Mouse (Mus musculus) right cerebral cortex, postnatal 10 days (tissue): Measurements from ENCODE around the gene Plcd1.

Experiments
- DNase-seq, 2 experiments: peaks; one replicate each; pipeline ENCODE4 v3.0.0; 2021; ENCODE audit warnings: low spot score in 2 of 2

The Plcd1 gene

GRCm38 (mm10) chr9:119091581-119092310, 1.6 kb downstream of the Plcd1 start:
- no peak for DNase-seq

GRCm38 (mm10) chr9:119090462-119090861, 2.8 kb downstream of the Plcd1 start:
- no peak for DNase-seq

- no peak for DNase-seq
Observed at GRCm38 (mm10) chr9:119089437-119089836, 3.9 kb downstream of the Plcd1 start.

DNA sequence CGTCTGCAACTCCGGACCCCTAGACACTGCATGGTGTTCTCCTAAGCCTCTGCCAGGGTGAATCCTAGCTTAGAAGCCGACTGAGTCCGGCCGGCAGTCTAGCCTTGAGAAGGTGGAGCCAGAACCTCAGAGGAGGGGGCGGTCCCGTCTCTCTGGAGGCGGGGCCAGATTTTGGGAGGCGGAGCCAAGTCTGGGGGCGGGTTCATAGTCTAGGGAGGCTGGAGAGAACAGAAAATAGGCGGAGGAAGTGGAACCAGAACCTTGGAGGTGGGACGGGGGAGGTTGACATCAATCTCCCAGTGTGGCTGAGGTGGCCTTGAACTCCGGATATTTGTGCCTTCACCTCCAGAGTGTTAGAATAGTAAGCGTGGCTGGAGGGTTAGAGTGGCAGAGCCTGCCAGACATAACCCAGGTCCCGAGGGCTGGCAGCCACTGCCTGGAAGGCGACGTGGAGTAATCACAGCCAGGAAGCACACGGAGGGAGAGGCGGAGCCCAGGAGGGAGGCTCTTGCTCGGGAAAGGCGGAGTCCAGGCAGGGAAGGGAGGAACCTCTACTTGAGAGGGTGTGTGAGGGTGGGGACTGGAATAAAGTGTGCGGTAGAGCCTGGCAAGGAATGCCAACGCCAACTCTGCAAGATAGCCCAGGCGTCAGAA, 5.0 kb downstream of the Plcd1 start:
- peak; percentile 78 to 83 for DNase-seq

DNA sequence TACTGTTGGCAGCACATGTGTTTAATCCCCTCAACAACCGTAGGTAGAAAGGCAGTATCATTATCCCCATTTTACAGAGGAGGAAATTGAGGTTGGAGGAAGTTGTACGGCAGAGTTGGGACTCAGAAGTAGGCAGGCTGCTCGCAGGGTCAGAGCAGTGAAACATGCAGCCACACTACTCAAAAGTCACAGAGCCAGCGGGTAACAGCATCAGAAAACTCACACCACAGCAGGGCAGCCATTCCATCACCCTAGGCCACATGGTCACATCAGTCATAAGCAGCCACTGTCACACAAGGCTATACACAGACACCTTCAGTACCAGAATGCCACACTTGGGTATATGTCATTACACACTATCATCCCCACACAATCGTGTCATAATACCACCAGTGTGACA, 6.0 kb downstream of the Plcd1 start:
- DNase-seq, result no peak

DNA sequence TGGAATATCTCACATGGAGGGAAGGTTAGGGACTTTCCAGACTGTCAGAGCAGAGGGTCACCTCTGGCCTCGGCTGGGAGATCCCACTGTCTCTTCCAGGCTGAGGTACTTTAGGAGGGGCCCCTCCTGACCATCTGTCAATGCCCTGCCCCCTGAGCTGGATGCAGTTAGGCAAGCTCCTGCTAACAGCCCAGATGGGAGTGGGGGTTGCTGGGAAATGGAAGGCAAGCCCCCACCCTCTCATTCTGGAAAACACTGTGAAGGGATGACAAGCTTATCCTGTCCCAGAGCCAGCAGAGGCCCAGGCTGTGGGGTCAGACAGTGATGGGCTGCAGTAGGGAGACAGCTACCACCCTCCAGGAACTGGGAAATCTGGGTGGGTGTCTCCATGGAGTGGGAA, 6.9 kb downstream of the Plcd1 start:
- DNase-seq, result no peak

DNA sequence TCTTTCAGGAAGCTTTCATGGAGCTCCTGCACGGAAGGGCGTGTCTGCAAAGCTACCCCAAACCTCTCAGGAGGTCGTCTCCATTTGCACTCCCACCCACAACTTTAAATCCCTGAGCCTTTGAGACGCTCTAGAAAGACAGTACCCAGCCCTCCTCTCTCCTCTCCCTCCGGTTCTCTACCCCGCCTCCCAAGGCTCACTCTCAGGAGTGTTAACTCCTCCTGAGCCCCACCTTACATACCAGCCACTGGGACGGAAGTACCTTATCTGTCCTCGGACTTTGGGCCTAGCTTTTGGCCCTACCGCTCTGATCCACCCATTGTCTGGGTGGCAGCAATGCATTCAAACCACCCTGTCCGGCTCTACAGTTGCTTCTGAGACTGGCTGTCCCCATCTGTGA, 9.3 kb downstream of the Plcd1 start:
- DNase-seq, result no peak

- no peak for DNase-seq
Observed at GRCm38 (mm10) chr9:119082656-119083430, 10.5 kb downstream of the Plcd1 start.

- DNase-seq, result no peak
Observed at GRCm38 (mm10) chr9:119082039-119082438, 11.3 kb downstream of the Plcd1 start.

- no peak for DNase-seq
Observed at GRCm38 (mm10) chr9:119080040-119080675, 13.1 kb downstream of the Plcd1 start.

DNA sequence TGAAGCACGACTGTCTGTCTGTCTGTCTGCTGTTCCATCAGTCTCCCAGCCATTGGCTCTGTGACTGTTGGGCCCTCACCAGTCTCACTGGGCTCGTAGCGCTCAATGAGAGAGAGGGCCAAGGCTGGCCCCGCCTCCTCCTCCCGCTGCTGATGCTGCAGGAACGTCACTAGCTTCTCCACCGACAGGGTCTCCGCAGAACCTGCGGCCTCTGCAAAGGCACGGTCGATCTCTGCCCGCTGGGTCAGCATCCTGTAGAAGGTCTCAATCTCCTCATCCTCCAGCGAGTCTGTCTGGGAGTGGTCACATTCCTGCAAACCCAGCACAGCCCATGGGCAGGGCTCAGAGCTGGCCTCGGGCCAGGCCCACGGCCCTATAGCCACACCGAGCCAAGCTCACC, 17.6 kb downstream of the Plcd1 start:
- DNase-seq, result no peak

DNA sequence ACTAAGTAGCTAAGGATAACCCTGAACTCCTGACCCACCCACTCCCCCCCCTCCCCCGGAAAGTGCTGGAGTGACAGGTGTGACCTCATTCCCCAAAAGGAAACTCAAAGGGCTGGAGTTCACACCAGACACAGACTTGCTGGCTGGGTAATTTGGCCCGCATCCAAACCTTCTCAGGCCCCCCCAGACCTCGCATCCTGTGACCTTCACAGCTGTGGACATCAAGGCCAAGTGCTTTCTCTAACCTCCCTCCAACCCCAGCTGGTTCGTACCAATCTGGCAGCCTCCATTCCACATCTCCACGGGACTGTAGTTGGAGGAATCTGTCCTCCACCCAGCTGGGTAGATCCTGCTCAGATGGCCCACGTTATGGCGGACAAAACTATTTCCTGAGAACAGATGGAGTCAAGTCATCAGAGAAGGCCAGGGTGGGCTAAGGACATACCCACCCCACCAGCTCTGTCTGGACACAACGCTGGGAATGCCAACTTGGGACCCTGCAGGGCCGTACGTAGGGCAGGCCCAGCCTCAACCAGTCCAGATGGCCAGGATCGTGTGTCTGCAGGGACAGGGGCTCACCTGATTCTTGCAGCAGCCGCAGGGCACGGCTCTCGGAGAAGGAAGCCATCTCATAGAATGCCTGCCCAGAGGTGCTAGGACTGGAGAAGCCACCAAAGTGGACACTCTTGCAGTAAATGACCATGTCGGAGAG, 20.0 kb downstream of the Plcd1 start:
- DNase-seq, result no peak

- no peak for DNase-seq
Observed at GRCm38 (mm10) chr9:119071786-119072185, 21.5 kb downstream of the Plcd1 start.

GRCm38 (mm10) chr9:119070173-119070825, 23.0 kb downstream of the Plcd1 start:
- DNase-seq, result no peak

DNA sequence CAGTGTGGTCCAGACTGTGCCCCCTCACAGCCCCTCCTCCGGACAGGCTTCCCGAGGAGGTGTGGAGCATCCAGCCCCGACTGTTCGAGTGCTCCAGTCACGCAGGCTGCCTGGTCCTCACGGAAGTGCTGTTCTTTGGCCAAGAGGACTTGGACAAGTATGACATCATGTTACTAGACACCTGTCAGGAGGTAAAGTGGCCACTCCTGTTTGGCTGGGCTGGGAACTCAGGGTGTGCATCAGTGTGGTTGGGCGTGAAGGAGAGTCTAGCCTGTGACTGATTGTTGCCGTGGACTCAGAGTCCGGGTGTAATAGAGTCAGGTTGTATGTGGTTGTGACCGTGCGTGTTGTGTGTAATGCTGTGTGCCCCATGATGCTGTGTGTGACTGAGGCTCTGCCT, 25.0 kb downstream of the Plcd1 start:
- DNase-seq, result no peak

DNA sequence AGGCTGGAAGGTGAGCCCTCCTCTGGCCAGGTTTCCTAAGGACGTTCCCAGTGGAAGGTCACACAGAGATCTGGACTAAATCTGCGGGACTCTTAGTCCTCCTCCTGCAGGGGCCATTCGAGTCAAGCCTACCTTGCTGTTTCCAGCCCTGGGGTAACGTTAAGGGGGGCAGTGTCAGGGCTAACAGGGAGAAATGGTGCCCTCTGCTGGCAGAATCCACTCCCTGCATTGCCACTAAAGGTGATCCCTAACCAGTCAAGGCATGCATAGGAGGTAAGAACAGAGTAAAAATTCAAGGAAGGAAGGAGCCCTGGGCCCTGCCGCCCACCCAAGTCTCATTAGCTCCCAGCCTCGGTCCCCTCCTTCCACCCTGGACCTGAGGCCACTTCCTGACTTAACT, 25.7 kb downstream of the Plcd1 start:
- peak; percentile 81 to 88 for DNase-seq

GRCm38 (mm10) chr9:119064296-119064695, 29.0 kb downstream of the Plcd1 start:
- DNase-seq, result no peak

DNA sequence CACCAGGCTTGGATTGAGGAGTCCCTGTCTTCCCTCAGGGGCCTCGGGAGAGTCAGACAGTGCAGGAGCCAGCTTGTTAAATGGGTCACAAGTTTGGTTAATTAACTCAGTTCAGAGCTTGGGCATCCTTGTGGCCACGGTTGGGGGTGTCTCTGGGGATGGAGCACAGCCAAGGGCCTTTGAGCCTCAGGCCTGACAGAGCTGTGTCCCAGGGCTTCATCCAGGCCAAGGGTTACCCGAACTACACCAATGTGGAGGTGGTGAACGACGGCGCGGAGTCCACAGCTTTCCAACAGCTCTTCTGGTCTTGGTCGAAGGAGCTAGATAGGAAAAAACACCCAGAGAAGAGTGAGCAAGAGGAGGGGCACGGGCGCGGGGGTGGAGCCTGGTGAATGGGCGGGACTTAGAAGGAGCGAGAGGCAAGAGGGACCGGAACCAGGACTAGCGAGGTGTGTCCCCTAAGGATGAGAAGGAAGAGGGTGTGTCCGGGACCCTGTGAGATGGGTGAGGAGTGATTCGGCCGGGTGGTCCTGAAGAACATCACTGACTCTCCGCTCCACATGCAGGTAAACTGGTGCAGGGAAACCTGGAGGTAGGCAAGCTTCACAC, 30.2 kb downstream of the Plcd1 start:
- DNase-seq, result no peak

GRCm38 (mm10) chr9:119060701-119061100, 32.6 kb downstream of the Plcd1 start:
- no peak for DNase-seq

- no peak for DNase-seq
Observed at GRCm38 (mm10) chr9:119058245-119058644, 35.1 kb downstream of the Plcd1 start.

- no peak for DNase-seq
Observed at GRCm38 (mm10) chr9:119055336-119055735, 38.0 kb downstream of the Plcd1 start.
